Mouse (Mus musculus) E14TG2a.4 (cell line): ENCODE measurements at regions not wholly inside any gene's neighbourhood (a gene's known extent, or its start where the extent isn't known, plus 50 kb on each side); places are given as distances from the start of the nearest gene placed in this dataset.

Experiments
- CTCF ChIP-seq: conservative IDR thresholded peaks from 2 replicates; pipeline ENCODE4 v1.5.1; 2014; ENCODE audit warnings: low read length
- NANOG ChIP-seq: IDR thresholded peaks from 2 replicates; pipeline ENCODE4 v1.6.1; 2014; ENCODE audit warnings: borderline replicate concordance, low read length, mixed read lengths

DNA sequence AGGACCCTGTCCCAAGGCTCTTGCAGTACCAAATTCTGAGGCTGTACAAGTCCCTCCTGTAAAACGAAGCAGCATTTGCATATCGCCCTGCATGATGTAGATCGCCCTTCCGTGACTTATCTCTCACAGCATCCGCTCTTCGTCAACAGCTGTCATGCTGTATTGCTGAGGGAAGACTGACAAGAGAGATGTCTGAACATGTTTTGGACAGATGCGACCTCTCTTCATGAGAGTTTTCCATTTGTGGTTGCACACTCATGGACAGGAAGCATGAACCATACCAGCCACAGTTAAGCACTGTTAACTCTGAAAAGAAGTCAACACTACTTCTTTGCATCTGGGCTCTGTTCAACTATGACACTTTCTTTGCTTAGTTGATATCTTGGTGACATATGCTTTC, 108.9 kb downstream of the Slc35b3 start:
- TF ChIP-seq CTCF: no peak
- TF ChIP-seq NANOG: no peak
